Mouse (Mus musculus) cerebellum, adult 8-10 months (tissue): ENCODE data around the gene Hba-a2.
A peak's percentile ranks its signal among the peaks of the same experiment; 100 is the strongest.
"Not testable (repeated sequence)": the region's sequence is repeated elsewhere in the genome, so short reads cannot be mapped to it uniquely, and the experiment has no call there.

Experiments used
- DNase-seq: peaks from one replicate; pipeline ENCODE4 v3.0.0; 2022

Gene Hba-a2

DNA sequence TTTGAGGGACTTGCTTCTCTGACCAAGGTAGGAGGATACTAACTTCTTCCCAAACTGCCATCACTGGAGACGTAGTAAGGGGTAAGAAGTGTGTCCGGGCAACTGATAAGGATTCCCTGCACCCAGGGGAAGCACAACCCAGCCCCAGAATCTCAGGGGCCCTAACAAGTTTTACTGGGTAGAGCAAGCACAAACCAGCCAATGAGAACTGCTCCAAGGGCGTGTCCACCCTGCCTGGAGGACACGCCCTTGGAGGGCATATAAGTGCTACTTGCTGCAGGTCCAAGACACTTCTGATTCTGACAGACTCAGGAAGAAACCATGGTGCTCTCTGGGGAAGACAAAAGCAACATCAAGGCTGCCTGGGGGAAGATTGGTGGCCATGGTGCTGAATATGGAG lies at the start of gene Hba-a2:
Gene Hba-a2 (plus strand): TSS at position 287 of the 400 bp plus-strand sequence.
- not testable (repeated sequence) for DNase-seq

GRCm38 (mm10) chr11:32247068-32247467 lies 49.2 kb upstream of the Hba-a2 start:
- no peak for DNase-seq

DNA sequence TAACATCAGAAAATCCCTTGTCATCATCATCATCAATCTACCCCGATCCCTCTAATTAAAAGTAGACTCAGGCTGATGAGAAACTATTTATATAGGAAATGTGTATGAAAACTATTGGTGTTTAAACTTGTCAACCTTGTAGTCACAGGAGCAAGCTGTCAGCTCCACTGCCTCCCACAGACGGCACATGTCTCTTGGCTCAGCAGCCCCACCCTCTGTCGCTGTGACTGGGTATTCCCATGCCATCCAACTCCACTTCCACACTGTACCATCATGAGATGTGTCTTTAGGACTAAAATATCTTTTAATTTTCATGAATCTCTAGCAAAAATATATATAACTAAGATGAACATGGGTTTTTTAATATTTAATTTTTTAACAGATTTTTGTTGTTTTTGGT lies 47.9 kb upstream of the Hba-a2 start:
- DNase-seq = no peak

- DNase-seq = no peak
These were observed 45.2 kb upstream of the Hba-a2 start for GRCm38 (mm10) chr11:32250880-32251763.

DNA sequence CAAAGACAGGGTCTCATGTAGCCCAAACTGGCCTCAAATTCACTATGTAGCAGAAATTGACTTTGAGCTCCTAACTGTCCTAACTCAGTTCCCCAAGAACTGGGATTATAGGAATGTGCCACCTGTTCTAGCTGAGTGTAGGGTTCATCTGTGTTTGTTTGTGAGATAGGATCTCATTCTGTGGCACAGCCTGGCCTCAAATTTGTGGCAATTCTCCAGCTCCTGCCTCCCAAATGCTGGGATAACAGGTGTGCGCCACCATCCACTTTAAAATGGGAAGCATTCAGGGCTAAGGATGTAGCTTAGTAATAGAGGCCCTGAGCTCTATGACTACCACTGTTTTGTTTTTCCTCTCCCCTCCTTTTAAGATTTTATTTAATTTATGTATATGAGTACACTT lies 43.2 kb upstream of the Hba-a2 start:
- peak; percentile 15 for DNase-seq

DNA sequence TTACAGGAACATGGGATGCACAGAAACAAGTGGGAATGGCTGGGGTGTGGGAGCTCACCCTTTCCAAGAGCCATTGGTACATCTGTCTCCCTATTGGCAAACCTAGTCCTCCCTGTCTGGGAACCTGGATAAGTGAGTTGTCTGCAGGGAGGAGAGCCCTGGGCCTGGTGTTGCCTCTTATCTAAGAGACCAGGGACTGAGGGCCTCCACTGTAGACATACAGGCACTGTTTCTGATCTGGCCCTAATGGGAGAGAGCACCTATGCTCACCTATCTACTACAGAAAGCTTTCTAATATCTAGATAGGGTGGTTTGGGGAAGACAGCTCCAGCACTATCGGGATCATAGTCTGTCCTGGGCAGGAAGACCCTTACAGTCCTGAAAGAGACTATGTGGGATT lies 40.1 kb upstream of the Hba-a2 start:
- no peak for DNase-seq

GRCm38 (mm10) chr11:32256566-32256965 lies 39.7 kb upstream of the Hba-a2 start:
- no peak for DNase-seq

- no peak for DNase-seq
These were observed 33.4 kb upstream of the Hba-a2 start for GRCm38 (mm10) chr11:32262674-32263415.

- no peak for DNase-seq
These were observed 31.1 kb upstream of the Hba-a2 start for GRCm38 (mm10) chr11:32265117-32265738.

DNA sequence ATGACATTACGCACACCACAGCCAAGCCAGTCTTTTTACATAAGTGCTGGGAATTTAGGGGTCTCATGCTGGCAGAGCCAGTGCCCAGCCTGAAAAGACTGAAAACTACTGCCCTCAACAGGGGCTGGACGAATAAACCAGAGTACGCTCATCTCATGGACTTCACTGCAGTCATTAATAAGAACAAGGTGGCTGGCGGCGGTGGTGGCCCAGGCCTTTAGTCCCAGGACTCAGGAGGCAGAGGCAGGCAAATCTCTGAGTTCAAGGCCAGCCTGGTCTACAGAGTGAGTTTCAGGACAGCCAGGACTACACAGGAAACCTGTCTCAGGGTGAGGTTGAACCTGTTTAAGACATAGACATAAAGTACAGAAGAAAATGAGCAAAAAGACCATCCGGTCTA lies 30.1 kb upstream of the Hba-a2 start:
- DNase-seq = no peak

DNA sequence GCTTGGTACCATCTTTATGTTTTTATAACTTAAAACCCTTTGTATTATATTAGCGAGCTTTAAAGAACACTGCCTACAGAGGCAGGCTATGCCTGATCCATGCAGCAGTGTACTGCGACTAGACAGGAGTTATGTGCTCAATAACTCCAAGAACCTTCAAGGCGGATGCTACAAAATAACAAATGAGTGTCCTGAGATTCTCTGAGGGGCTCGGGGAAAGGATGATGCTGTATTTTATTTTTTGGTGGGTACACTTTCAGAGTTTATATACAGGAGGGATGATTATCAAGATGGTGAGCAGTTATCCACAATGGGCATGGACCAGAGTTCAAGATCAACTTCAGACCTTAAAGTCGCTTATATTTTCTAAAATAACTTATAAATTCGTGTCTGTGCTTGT lies 29.5 kb upstream of the Hba-a2 start:
- peak; percentile 6 for DNase-seq

DNA sequence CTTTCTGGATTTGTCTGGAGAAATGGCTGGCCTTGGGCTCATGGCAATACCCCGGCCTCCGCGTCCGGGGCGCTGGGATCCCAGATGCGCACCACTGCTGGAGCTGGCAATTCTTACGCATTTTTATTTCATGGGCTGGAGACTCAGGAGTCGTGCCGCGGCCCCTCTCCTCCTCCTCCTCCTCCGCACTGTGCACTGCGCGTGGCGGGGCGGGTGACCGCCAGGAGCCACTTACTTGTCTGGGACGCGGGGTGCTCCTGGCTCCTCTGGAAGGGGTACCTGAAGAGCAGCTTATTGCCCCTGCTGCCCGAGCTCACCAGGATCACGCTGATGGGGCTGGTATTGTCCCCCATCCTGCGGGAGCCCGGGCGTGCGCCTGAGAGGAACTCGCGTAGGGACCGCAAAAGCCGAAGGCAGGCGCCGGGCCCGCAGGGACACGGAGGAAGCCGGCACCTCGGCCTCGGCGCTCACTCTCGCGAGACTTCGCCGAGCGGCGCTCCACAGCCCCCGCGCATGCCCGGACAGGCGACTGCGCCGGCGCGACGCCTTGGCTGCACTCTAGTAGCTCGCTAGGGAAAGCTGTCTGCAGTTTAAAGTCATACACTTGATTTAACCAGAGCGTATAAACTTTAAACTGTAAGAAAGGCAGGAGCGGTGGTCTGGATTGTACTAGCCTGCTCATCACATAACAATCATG lies 29.0 kb upstream of the Hba-a2 start, which contains the start of gene Nprl3:
Gene Nprl3 (minus strand): TSS at position 520 of the 697 bp plus-strand sequence.
- peak; percentile 94 for DNase-seq

GRCm38 (mm10) chr11:32267964-32268363 lies 28.3 kb upstream of the Hba-a2 start:
- peak; percentile 24 for DNase-seq

- DNase-seq = no peak
These were observed 27.3 kb upstream of the Hba-a2 start for GRCm38 (mm10) chr11:32268952-32269351.

GRCm38 (mm10) chr11:32271178-32271577 lies 25.1 kb upstream of the Hba-a2 start:
- no peak for DNase-seq

GRCm38 (mm10) chr11:32276347-32276746 lies 19.9 kb upstream of the Hba-a2 start, which contains the start of gene Hba-x:
Hba-x (plus strand) TSS chr11:32276400.
- no peak for DNase-seq

DNA sequence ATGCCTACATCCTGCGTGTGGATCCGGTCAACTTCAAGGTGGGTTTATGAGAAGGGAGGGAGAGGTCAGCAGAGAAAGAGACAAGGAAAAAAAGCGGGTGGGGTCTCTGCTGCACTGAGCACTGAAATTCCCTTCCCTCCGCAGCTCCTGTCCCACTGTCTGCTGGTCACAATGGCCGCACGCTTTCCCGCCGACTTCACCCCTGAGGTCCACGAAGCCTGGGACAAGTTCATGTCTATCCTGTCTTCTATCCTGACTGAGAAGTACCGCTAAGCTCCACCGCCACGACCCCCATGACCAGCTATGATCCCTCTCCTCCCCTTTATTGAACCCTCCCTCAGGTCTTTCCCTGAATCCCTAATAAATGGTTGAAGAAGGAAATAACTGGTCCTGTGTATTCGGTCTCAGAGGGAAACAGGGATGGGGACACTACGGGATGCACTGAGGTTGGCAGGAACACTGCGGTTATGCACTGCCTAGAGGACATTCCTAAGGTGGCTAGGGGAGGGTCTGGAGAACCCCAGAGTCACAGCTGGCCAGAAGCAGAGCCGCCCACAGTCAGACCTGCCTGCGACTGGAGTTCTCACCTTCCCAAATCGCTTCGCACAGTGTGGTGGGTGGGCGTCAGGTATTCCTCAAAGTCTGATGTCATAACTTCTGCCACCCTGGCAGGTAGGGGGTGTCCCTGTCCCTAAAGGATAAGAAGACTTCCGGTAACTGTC lies 18.4 kb upstream of the Hba-a2 start:
- no peak for DNase-seq

DNA sequence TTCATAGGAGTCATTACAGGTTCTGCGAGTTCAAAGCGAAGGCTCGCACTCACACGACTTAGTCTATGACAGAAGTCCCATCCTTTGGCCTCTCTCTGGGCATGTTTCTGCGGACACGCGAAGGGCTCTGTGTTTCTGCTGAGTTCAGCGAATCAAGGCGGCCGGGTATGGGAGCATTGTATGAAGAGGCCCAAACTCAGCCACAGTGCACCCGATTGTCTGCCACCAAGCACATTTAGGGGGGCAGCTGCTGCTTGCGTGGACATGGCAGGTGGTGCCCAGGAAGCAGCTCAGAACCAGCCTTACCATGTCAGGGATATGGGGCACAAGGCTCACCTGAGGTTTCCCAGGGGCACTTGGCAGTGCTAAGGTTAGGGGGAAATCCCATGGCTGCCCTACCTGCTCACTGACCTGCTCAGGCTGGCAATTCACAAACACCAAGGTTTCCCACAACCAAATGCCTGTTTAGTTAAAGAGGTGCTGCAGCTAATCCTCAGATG lies 17.8 kb upstream of the Hba-a2 start:
- DNase-seq = no peak

- no peak for DNase-seq
These were observed 15.6 kb upstream of the Hba-a2 start for GRCm38 (mm10) chr11:32280646-32281045.

DNA sequence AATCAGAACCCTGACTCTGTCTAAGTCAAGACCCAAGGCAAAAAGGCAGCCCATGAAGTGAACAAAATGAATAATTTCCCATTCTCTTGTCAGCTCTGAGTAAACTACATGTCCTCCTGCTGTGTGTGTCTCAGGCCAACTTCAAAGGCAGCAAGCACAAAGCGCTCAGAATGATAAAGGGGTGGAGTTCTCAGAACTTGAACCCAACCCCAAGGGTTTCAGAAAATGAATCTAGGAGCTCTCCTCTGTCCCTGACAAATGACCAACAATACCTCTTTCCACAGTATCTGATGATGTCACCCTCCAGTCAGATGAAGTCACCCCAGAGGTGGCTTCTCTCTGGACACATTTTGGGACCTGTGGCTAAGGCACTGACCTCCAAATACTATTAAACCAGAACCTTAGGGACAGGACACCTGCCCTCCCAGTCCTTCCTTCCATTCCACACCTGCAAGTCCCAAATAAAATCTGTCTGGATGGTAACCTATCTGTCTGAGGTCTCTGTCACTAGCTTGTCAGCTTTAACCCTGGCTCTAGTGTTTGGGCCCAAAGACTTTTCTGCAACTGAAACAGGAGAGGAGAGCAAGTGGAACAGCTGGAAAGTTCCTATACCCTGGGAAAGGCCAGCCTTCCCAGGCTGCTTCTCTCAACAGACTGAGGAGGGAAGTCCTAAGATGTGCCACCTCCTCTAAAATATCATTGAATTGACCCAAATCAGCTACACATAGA lies 14.7 kb upstream of the Hba-a2 start:
- no peak for DNase-seq
